Mouse (Mus musculus) left cerebral cortex, postnatal 36 days (tissue): ENCODE measurements at regions not wholly inside any gene's neighbourhood (a gene's known extent, or its start where the extent isn't known, plus 50 kb on each side); places are given as distances from the start of the nearest gene placed in this dataset.
A peak's percentile ranks its signal among the peaks of the same experiment; 100 is the strongest.

Source experiments
- DNase-seq, 2 experiments: peaks; one replicate each; pipeline ENCODE4 v3.0.0; 2021 to 2022; ENCODE audit warnings: low spot score in 2 of 2, mixed read lengths in 1 of 2
- intact Hi-C: fragments of 180-260 bp; cut with DNase I; formaldehyde crosslinking; loops from one replicate; pipeline ENCODE4 v1.15.1; 2025

- no peak for DNase-seq
- intact Hi-C loops, result loop anchor here (5.0 kb wide), 1 partner anchor 47 kb away; no protein-coding TSS in a partner anchor
Observed at GRCm38 (mm10) chr12:9355512-9355911, 214.4 kb upstream of the Osr1 start.

GRCm38 (mm10) chr12:9357856-9358255 is 212.1 kb upstream of the Osr1 start:
- intact Hi-C loops, result loop anchor here (5.0 kb wide), 1 partner anchor 44 kb away; no protein-coding TSS in a partner anchor
- no peak for DNase-seq

GRCm38 (mm10) chr12:9358872-9359271 is 211.0 kb upstream of the Osr1 start:
- DNase-seq, result no peak
- intact Hi-C loops, result loop anchor here (5.0 kb wide), 1 partner anchor 43 kb away; no protein-coding TSS in a partner anchor

GRCm38 (mm10) chr12:9365931-9366330 is 204.0 kb upstream of the Osr1 start:
- intact Hi-C loops, result no loop called here
- no peak for DNase-seq

GRCm38 (mm10) chr12:9368682-9369081 is 201.2 kb upstream of the Osr1 start:
- DNase-seq, result no peak
- intact Hi-C loops, result no loop called here

- intact Hi-C loops, result loop anchor here (5.0 kb wide), 1 partner anchor 45 kb away; no protein-coding TSS in a partner anchor
- no peak for DNase-seq
Observed at GRCm38 (mm10) chr12:9401956-9402355, 168.0 kb upstream of the Osr1 start.

GRCm38 (mm10) chr12:9404981-9405380 is 164.9 kb upstream of the Osr1 start:
- intact Hi-C loops, result loop anchor here (5.0 kb wide), 1 partner anchor 48 kb away; no protein-coding TSS in a partner anchor
- DNase-seq, result peak in 1 of 2 experiments; percentile 4

GRCm38 (mm10) chr12:9419311-9419710 is 150.6 kb upstream of the Osr1 start:
- intact Hi-C loops, result no loop called here
- DNase-seq, result no peak

- intact Hi-C loops, result no loop called here
- DNase-seq, result no peak
Observed at GRCm38 (mm10) chr12:9430656-9431055, 139.3 kb upstream of the Osr1 start.

- DNase-seq, result no peak
- intact Hi-C loops, result no loop called here
Observed at GRCm38 (mm10) chr12:9438575-9439161, 131.2 kb upstream of the Osr1 start.

GRCm38 (mm10) chr12:9450620-9451019 is 119.3 kb upstream of the Osr1 start:
- intact Hi-C loops, result no loop called here
- no peak for DNase-seq

- no peak for DNase-seq
Observed at GRCm38 (mm10) chr12:9460193-9460592, 109.7 kb upstream of the Osr1 start.

GRCm38 (mm10) chr12:9469655-9470470 is 100.1 kb upstream of the Osr1 start:
- DNase-seq, result no peak
- intact Hi-C loops, result no loop called here

More at GRCm38 (mm10) chr12:9460193-9460592, 109.7 kb upstream of the Osr1 start:
- intact Hi-C loops, result no loop called here

GRCm38 (mm10) chr12:9475836-9476235 is 94.1 kb upstream of the Osr1 start:
- DNase-seq, result no peak
- intact Hi-C loops, result no loop called here

GRCm38 (mm10) chr12:9478201-9478600 is 91.7 kb upstream of the Osr1 start:
- DNase-seq, result no peak
- intact Hi-C loops, result no loop called here

GRCm38 (mm10) chr12:9487674-9488413 is 82.1 kb upstream of the Osr1 start:
- intact Hi-C loops, result no loop called here
- DNase-seq, result no peak

GRCm38 (mm10) chr12:9513926-9514325 is 56.0 kb upstream of the Osr1 start:
- intact Hi-C loops, result no loop called here
- no peak for DNase-seq

GRCm38 (mm10) chr12:9518782-9519181 is 51.1 kb upstream of the Osr1 start:
- no peak for DNase-seq
- intact Hi-C loops, result no loop called here

GRCm38 (mm10) chr12:9519346-9519745 is 50.6 kb upstream of the Osr1 start:
- no peak for DNase-seq
- intact Hi-C loops, result no loop called here
